Mouse (Mus musculus) mouse embryonic stem cell (cell line): Measurements from ENCODE around the gene Nfe2l1.

Source experiments
- in situ Hi-C, 2 experiments: fragments of 300-500 bp; cut with MboI; formaldehyde crosslinking; loops; 1 replicate in 1 of 2; 3 replicates in 1 of 2; pipeline ENCODE4 v1.14.3; 2019 to 2020; ENCODE audit warnings: low sequenced_read_pairs in 2 of 2, low pct_unique_long_range_greater_than_20kb in 1 of 2, mixed read lengths in 1 of 2; ENCODE audit not compliant: unreplicated experiment in 1 of 2

Gene Nfe2l1

DNA sequence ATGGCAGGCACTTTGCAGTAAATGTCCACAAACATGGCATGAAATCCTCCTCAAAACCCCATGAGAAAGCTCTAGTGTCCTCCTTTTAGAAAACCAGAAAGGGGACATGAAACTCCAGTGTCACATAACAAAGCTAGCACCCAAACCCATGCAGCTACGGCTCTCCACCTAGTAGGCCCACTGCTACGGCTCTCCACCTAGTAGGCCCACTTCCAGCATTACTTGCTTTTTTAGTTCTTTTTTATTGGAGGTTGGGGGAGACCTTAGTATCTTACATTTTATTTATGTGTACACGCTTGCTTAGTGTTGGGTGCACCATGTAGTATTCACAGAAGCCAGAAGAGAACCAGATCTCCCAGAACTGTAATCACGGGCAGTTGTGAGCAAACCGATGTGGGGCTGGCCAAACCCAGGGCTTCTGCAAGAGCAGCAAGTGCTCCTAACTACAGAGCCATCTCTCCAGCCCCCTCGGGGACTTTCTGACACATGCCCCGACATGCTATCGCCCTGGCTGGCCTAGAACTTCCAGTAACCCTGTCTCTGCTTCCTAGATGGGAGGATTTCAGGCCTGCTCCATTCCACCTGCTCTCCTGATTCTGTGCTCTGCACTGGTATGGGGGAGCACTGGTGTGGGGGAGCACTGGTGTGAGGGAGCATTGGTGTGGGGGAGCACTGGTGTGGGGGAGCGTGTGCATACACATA lies 58.3 kb downstream of the Nfe2l1 start:
- in situ Hi-C loops = loop anchor here in 1 of 2 experiments (10.0 kb wide), 1 partner anchor 93 kb away; no protein-coding TSS in a partner anchor

GRCm38 (mm10) chr11:96768240-96768639 lies 61.5 kb downstream of the Nfe2l1 start:
- in situ Hi-C loops = no loop called here
